Mouse (Mus musculus) NIH3T3 (cell line): ENCODE measurements around the gene Limch1.

Experiments used
- DNase-seq: peaks from one replicate; pipeline ENCODE4 v3.0.0-alpha.2; 2012; ENCODE audit warnings: low read depth

Gene Limch1

DNA sequence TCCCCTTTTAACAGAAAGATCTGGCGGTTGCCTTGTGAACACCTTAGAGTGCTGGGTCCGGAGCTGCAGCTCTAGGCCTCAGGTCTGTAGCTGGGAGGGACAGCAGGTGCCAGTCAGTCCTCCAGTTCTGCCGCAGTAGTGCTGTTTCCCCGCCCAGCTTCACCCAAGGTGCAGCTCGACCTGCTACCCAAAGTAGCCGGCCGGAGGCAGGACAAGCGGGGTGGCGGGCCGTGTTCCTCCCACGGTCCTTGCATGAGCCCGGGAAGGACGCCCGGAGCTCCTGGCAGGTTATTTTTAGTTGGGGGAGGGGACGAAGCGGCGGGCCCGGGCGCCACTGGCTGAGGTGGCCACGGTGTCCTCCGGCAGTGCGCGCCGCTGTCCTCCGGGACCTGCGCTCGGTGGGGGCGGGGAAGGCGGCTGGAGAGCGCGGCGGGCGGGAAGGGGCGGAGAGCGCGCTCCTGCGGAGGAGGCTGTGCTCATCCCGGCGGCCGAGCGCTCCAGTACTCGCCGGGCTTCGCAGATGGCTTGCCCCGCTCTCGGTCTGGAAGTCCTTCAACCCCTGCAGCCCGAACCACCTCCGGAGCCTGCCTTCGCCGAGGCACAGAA is at the start of gene Limch1:
Gene Limch1, plus strand, starts transcription at position 438 of the 606 bp plus-strand sequence.
- DNase-seq: no peak

DNA sequence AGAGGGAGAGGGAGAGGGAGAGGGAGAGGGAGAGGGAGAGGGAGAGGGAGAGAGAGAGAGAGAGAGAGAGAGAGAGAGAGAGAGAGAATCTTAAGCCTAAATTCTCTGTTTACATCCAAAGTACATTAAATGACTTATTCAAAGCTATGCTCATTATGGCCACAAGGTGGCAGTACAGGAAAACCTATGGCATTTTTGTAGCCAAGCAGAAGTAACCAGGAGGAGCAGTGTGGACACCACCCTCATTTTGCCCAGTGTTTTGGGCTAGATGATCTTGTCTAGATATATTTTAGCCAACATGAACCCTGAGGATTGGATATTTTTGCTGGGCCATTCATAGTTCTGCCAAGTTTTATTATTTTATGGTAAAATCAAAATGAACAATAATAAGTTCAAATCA is 48.5 kb upstream of the Limch1 start:
- DNase-seq: peak; percentile 89

DNA sequence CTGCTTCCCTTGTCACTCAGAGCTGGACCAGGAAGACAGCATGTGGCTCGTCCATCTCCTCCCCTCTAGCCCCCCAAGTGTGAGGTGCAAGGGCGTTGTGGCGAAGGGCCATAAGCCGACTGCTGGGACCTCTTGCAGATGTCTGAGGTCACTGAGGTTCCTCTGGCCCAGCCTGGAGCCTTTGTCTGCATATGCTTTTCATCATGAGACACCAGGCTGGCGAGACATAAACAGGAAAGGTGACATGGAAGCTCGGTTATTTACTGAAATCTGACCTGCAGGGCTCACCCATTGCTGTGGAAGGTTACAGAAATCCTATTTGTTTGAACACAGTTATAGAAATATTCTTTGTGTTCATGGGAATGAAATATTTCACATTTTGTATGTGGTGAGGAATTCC is 45.7 kb upstream of the Limch1 start:
- no peak for DNase-seq

DNA sequence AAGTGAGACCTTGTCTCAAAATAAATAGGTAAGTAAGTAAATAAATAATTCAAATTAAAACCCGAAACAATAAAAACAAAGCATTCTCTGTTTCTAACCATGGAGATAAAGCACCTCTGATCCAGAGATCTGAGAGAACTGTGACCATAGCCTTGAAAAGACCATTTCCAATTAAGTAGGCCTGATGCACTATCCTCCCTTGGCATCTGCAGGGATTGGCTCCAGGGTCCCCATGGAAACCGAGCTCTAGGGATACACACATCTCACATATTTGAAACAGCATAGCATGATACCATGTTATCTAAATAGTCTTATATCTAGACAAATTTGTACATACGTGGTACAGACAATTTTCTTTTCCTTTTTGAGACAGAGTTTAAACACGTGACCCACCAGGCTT is 43.7 kb upstream of the Limch1 start:
- no peak for DNase-seq

DNA sequence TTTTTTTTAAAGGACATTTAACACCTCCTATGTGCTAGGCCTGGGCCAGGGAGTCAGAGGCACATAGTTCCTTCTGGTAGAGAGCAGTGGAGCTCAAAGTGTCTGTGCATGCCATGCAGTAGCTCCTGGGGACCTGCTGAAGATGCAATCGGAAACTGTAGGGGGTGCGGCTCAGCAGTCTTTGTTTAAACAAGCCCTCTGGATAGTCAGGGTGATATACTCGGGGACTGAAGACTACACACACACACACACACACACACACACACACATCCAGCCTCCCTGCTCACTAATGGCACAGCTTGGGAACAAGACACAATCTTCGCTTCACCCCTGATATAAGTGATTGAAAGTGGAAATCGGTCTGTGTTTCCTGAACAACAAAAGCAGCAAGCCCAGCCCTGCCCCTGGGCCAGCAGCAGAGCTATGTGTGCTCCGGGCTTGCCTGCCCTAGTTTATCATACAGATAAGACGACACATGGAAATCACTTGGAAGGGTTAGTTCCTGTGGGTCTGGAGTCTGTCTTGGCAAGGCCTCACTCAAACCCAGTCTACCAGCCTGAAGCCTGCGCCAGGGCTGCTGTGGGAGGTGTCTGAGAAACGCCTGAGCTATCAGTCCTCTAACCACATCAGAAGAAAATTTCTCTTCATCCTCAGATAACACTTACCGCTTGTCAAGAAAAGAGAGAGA is 42.2 kb upstream of the Limch1 start:
- DNase-seq: no peak

DNA sequence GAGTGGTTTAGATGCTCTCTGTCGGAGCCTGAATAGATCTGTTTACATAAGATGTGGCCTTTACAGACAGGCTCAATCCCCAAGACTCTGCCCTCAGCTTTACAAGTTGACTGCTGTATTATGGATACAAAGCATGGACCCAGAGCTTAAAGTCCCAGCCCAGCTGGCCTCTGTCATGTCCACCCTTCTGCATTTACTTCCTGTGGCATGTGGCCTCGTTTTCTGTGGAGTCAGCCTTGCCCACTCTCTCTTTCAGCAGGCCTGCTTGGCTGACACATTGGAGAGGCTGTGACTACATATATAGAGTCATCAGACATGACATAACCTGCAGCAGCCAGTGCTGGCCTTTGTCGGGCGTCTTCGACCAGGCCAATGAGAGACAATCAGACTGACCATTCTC is 37.8 kb upstream of the Limch1 start:
- DNase-seq: no peak

DNA sequence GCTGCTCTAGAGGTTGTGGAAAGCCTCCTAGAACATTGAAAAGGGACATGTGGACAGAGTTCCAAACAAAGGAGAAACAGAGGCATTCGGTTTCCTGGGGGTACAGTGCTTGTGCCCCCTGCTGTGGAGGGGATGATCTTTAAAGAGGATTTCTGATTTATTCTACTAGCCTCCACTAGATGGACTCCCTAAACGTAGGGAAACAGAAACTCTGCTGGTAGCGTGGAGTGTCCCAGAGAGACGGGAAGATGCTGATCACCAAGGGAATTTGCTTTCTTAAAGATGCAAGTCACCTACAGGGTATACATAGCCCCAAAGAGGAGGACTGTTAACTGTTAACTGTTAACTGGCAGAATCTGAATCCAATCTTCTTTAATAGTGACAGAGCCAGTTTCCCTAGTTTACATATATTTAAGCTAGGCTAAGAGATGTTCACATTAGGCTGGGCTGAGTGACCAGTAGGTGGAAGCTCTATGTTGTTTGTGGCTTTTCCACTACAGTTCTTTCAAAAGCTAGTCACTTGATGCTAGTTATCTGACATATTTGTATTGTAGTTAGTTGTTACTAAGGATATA is 35.1 kb upstream of the Limch1 start:
- DNase-seq: peak; percentile 9

DNA sequence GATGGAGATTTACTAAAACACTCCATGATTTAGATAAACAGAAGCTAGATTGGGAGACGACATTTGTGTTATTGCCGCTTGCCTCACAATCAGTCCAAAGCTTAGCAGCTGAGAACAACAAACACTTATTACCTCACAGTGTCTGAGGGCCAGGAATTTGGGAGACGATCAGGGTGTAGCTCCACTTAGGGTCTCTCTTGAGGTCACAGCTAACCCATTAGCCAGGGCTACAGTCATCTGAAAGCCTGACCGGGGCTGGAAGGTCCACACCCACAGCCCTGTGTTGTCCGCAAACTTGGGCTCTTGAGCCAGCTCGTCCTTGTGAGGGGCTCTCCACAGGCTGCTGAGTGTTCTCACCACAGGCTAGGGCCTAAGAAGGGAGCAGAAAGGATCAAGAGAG is 32.8 kb upstream of the Limch1 start:
- DNase-seq: no peak

DNA sequence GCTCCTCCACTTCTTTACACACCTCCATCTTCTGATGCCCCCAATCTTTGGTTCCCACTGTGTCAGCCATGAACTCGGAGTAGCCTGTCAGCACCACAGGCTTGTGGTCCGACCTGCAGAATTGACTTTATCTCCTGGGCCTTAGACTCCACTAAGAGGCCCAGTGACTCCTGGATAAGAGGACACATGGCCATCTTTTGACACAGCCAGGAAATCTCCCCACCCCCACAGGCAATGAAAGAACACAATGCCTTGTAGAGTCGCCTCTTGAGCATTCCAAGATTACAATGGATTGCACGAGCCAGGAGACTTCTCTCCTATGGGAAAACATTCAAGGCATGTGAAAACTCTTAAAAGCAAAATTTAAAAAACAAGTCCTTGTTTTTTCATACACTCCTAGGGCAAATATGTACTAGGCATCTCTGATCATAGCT is 30.1 kb upstream of the Limch1 start:
- no peak for DNase-seq

DNA sequence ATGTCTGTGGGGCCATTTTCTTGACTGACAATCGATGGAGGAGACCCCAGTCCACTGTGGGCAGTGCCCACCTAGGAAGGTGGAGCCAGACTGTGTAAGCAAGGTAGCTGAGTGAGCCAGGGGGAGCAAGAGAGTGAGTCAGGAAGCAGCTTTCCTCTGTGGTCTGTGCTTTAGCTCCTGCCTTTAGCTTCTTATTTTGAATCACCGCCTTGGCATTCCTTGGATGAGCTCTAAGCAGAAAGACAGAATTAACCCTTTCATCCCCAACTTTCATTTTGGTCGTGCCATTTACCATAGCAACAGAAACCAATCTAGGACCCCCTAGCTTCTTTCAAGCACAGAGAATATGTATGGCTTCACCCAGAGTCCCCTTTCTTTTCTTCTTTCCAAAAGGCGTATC is 27.7 kb upstream of the Limch1 start:
- DNase-seq: no peak

DNA sequence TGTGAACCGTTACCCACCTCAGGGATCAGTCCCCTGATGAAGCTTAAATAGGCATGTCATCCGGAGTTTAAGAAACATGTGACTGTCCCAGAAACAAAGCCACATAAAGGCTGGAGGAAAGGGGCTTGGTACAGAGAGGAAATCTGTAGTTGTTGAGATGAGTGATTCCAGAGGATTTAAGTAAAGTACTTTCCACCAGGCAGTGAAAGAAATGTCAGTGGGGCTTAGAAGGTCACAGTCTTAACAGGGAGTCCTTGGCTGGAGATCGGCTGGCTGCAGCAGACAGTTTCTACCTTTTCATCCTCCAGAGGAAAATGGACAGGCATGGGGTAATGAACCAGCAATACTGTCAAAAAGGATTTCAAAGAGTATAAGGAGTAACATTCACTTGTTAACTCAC is 27.2 kb upstream of the Limch1 start:
- no peak for DNase-seq

DNA sequence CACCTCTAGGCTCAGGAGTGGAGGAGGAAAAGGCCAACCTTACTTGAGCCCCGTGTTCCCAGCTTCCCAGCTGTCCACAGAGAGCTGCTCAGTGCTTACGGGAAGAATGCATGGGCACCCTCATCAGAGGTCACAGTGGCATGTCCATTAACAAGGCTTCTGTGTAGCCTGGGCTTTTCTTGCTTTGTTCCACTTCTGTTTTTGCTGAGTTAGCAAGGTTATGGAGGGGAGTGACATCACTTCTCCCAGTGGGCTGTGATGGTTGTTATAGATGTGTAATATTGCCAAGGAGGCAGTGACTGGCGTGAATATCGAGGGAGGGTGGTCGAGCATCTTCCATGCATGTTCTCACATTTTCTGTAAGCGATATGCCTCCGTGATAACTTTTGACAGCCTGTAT is 26.7 kb upstream of the Limch1 start:
- no peak for DNase-seq

DNA sequence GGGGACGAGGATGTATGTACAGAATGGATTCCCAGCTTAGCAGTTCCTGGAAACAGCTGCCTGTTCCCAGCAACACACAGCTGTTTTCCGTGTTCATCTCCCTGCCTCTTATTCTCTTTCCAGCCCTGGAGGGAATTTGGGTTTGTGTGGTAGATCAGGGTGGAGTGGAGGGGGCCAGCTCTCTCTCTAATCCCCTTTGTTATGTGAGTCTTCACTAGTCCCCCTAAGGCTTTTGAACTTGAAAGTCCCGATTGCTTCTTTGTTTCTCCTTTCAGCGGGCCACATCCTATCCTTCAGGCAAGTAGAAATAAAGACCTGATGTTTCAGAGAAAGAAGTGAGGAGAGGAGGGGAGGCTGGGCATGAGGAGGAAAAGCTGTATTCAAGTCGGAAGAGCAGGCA is 24.7 kb upstream of the Limch1 start:
- no peak for DNase-seq

DNA sequence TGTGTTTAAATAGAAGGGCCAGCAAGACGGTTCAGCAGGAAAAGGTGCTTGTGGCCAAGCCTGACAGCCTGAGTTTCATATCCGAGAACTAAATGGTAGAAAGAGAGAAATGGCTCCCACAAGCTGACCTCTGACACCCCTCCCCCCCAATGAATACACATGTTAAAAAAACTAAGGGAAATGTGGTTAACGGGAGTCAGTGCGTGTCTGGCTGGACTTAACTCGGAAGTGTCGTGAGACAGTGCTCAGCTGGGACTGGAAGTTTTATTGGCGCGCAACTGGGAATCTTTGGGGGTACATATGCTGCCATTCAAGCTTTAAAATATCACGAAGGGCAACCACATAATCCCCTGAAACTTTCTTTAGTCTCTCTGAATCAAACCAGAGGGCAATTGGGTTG is 23.0 kb upstream of the Limch1 start:
- no peak for DNase-seq

DNA sequence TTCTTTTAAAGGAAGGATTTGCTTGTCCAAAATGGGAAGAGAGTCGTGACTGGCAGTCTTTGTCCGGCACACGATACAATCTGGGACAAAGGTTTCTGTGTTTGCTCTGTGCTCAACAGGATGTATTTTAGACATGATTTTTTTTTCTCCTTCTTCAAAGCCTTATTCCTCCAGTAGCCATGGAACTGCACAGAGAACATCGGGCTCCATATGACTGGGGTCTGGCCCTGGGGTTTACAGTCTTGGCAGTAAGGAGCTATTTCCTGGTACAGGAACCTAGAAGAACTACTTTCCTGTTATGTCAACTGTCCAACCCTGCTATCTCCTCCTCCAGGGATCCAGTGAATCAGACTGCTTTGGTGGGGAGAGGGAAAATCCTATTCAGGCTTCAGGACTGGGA is 22.6 kb upstream of the Limch1 start:
- no peak for DNase-seq

DNA sequence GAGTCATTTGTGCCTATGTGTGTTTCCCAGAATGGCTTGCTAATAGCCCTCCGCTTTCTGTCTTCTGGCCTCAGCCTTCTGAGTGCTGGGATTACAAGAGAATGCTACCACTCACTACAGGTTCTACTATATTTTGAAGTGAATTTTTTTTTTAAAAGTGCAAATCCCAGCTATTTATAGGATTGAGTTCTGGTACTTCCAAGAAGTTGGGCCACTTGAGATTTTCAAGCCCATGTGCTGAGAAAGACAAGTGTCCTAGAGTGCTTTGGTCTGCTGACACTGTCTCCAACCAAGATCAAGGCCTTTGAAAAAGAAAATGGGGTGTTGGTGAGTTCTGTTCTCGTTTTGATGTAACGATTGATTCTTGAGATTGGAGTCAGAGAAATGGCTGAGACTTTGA is 22.0 kb upstream of the Limch1 start:
- no peak for DNase-seq

DNA sequence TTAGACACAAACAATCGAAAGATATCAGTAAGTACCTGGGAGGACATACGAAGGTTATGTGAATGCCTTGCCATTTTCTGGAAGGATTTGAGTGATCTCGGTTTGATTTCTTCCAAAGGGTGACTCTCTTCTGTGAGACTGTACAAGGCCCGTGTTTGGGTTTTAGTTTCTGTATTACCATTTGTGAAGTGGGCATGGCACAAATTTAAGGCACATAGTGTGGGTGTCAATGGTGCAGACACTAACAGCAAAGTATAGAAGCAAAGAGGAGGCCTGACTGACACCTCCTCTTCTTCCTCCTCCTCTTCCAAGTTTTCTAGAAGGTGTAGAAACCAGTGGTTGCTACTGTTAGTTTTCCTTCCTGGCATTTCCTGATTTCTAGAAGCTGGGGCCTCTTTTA is 16.3 kb upstream of the Limch1 start:
- no peak for DNase-seq

DNA sequence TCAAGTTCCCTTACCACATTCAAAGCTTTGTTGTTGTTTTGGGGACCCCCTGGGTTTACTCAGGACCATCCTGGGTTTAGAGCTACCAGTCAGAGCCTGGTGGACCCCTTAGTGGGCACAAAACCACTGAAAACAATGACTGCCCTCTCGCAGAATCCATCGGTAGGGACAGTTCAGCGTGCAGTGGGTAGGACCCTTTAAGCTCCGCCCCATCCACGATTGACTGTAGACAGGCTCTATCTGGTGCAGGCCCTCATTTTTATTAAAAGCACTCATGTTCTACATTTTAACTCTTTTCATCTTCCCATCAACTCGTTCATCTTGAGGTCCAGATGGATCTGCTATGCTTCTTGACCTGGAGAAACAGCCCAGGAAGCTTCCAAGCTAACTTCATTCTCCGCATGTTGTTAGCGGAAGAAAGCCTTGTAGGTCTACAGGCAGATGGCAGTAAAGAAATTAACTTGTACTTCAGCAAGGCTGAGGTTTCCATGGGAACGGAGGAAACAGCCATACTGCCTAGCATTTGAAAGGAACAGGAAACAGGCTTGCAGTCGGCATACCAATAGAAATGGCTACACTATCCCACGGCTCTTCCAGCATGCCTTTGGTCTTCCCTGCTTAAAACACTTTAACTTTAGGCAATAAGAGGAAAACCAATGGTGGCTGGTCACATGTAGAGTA is 14.9 kb upstream of the Limch1 start:
- DNase-seq: no peak

DNA sequence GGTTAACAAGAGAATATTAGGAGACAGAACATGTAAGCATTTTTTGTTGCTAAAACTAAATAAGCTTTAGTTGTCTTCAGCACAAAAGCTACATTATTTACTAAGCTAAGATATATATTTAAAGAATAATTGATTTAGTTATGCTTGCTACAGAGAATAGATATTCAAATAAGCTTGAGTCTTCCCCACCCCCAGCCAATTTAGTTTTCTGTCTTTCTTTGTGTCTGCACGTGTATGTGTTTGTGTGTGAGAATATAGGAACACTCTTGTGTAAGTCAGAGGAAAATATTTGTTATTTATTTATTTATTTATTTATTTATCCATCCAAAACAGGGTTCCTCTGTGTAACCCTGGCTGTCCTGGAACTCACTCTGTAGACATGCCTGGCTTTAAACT is 14.3 kb upstream of the Limch1 start:
- no peak for DNase-seq

DNA sequence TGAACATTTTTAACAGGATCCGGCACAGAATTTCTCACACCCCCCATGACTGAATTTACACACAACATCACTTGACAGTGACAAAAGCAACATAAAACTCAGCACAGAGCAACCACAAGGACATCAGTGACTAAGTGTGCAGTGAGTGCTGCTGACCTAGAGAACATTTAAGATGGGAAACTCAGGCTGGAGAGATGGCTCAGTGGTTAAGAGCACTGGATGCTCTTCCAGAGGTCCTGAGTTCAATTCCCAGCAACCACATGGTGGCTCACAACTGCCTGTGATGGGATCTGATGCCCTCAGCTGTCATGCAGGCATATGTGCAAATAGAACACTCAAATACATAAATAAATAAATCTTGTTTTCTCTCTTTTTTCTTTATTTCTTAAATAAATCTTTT is 12.1 kb upstream of the Limch1 start:
- no peak for DNase-seq

DNA sequence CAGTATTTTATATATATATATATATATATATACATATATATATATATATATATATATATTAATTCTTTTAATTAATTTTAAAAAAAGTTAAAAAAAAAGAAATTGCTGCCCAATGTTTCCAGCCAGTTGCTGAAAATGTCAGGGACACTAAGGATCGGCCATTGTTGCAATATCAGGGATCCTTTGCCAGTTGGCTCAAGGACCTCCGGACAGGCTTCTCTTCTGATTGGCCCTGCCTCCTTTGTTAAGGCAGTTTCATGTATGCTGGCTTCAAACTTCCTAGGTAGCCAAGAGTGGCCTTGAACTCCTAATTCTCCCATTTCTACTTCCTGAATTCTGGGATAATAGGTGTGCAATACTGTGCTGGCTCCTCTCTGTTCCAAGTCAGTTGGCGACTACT is 6.3 kb upstream of the Limch1 start:
- DNase-seq: no peak

DNA sequence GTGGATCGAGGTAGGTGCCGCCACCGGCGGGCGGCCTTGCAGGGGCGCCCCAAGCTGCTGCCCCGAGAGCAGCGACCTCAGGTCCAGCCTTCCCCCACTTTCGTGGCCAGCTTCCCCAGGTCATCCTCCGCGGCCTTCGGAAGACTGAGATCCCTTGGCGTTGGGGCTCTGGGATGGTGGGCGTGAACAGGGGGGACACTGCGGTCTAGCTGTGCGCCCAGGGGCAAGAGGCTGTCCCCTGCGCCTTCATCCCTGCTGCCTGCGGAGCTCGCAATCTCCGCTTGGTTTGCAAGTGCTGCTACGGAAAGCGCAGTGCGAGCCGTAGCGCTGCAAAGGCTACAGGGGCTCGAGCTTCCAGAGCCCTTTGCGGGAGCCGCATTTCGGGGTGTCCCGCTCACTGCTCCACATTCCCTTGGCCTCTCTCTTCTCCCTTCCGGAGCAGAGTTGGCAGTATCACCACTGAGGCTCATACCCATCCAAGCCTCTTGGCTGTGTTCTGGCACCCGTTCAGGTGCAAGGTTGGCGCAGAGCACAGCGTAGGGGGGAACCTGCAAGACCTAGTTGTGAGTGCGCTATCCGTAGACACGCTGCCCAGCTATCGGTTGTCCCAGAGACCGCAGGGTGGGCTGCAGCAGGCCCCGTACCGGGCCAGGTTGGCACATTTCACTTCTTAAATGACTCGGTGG is 512 bp downstream of the Limch1 start:
- DNase-seq: no peak

DNA sequence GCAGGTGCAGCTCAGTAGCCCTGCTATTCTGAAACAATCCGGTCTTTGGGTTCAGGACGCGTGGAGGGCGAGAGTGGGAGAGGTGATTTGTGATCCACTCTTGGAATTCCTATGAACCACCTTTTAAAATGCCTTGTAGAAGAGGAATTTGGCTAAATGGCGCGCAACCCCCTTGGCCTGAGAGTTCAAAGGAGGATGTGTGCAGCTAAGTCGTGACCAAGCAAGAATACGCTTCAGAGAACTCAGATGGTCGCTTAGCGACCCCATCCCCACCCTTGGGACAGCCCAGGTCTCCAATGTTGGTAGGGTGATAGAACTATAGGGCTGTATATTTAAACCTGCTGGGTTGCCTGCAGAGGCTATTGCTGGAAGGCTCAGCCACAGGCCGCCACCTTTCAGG is 1.1 kb downstream of the Limch1 start:
- no peak for DNase-seq
